Mouse (Mus musculus) liver, embryonic 14.5 days (tissue): ENCODE data around the gene Fcgrt. TPM values are rescaled to one million over a fixed set of nuclear protein-coding genes. Genes with fewer than 3 reads are reported as not detected.

Experiments used
- ATAC-seq: fragments of 200-750 bp; cut with Nextera tagmentation; 2 replicates; pipeline ENCODE4 v1.8.0; 2017; ENCODE audit warnings: moderate number of reproducible peaks, mild to moderate bottlenecking, moderate library complexity; ENCODE audit not compliant: insufficient read depth
- DNase-seq, 3 experiments: peaks; one replicate each; pipeline ENCODE4 v3.0.0-alpha.2; 2012 to 2013; ENCODE audit warnings: low read depth in 3 of 3, low spot score in 3 of 3
- H3K27ac ChIP-seq: fragments of 300-500 bp; sonication (generic); 2 replicates; pipeline ENCODE4 v1.5.1; 2014; ENCODE audit warnings: moderate library complexity, mild to moderate bottlenecking, control low read depth, inconsistent platforms
- H3K27me3 ChIP-seq: fragments of 300-500 bp; sonication (generic); 2 replicates; pipeline ENCODE4 v1.6.1; 2014; ENCODE audit warnings: mild to moderate bottlenecking, low read length, moderate library complexity; ENCODE audit not compliant: control insufficient read depth, insufficient read depth
- H3K36me3 ChIP-seq: fragments of 300-500 bp; sonication (generic); replicated peaks from 2 replicates; pipeline ENCODE4 v1.6.1; 2014; ENCODE audit warnings: low read depth; ENCODE audit not compliant: control insufficient read depth, insufficient read depth
- H3K4me1 ChIP-seq, 2 experiments: fragments of 200-500 bp in 1 of 2; fragments of 300-500 bp in 1 of 2; sonication (generic) in 1 of 2; replicated peaks; 2 replicates each; pipeline ENCODE4 v1.6.1; 2012 to 2014; ENCODE audit warnings: antibody characterized with exemption in 1 of 2, inconsistent platforms in 1 of 2, low read length in 1 of 2; ENCODE audit not compliant: control insufficient read depth in 2 of 2, insufficient read depth in 2 of 2
- H3K4me2 ChIP-seq: fragments of 300-500 bp; sonication (generic); 2 replicates; pipeline ENCODE4 v1.6.1; 2014; ENCODE audit warnings: low read depth, mild to moderate bottlenecking, control low read depth, moderate library complexity
- H3K4me3 ChIP-seq, 2 experiments: fragments of 200-500 bp in 1 of 2; fragments of 300-500 bp in 1 of 2; sonication (generic) in 1 of 2; 2 replicates each; pipeline ENCODE4 v1.5.1; 2012 to 2014; ENCODE audit warnings: low read depth in 2 of 2, low read length in 2 of 2, mild to moderate bottlenecking in 2 of 2, control low read depth in 1 of 2, inconsistent platforms in 1 of 2, moderate library complexity in 1 of 2; ENCODE audit not compliant: insufficient read depth in 1 of 2
- H3K9ac ChIP-seq: fragments of 300-500 bp; sonication (generic); replicated peaks from 2 replicates; pipeline ENCODE4 v1.6.1; 2014; ENCODE audit warnings: mild to moderate bottlenecking, control low read depth, moderate library complexity
- H3K9me3 ChIP-seq: fragments of 300-500 bp; sonication (generic); 2 replicates; pipeline ENCODE4 v1.6.1; 2016; ENCODE audit warnings: low read length, mixed read lengths; ENCODE audit not compliant: control insufficient read depth
- CTCF ChIP-seq: IDR thresholded peaks from 2 replicates; pipeline ENCODE4 v1.5.1; 2016; ENCODE audit warnings: antibody characterized with exemption, low read depth, control low read depth
- EP300 ChIP-seq: IDR thresholded peaks from 2 replicates; pipeline ENCODE4 v1.6.1; 2016; ENCODE audit warnings: antibody characterized with exemption, low read depth
- WGBS: fragments of 180-500 bp; shearing (Covaris S2); extraction: QIAGEN DNeasy Blood & Tissue Kit; methylation state at CpG from one replicate; pipeline ENCODE4 v1.1.7; 2014; ENCODE audit not compliant: insufficient replicate concordance; 5-methylcytosine and 5-hydroxymethylcytosine counted together
- polyA plus RNA-seq, 2 experiments: library from polyadenylated mRNA; depleted of rRNA in 1 of 2; stranded (reverse) in 1 of 2; unstranded in 1 of 2; fragments of >200 nt; fragmentation: Nextera tagmentation in 1 of 2; extraction: Ambion mirVana in 1 of 2; gene quantifications; 2 replicates each; pipeline versions ENCODE4 v1.2.1 to v1.2.3; 2012 to 2014

Fcgrt gene
- polyA plus RNA-seq, 2 experiments, result 14.9 to 35.5 TPM

GRCm38 (mm10) chr7:45048923-45049657 lies 54.6 kb downstream of the Fcgrt start:
- 82% methylated on average over 23 of the region's 23 CpGs for WGBS
- no peak for ATAC-seq
- Histone ChIP-seq H3K9ac (no peak overlapping the region), H3K9me3 (no peaks in the 10 kb centered on the region), H3K36me3 (peaks cover 16% of the 10 kb centered on the region), H3K27ac (no peak overlapping the region), H3K4me1 (peaks cover 9 to 14% of the 10 kb centered on the region in 2 experiments), H3K4me3 (no peak overlapping the region), H3K27me3 (no peaks in the 10 kb centered on the region), H3K4me2 (no peak overlapping the region)
- DNase-seq, result no peak
- no peak for TF ChIP-seq CTCF
- TF ChIP-seq EP300, result no peak

DNA sequence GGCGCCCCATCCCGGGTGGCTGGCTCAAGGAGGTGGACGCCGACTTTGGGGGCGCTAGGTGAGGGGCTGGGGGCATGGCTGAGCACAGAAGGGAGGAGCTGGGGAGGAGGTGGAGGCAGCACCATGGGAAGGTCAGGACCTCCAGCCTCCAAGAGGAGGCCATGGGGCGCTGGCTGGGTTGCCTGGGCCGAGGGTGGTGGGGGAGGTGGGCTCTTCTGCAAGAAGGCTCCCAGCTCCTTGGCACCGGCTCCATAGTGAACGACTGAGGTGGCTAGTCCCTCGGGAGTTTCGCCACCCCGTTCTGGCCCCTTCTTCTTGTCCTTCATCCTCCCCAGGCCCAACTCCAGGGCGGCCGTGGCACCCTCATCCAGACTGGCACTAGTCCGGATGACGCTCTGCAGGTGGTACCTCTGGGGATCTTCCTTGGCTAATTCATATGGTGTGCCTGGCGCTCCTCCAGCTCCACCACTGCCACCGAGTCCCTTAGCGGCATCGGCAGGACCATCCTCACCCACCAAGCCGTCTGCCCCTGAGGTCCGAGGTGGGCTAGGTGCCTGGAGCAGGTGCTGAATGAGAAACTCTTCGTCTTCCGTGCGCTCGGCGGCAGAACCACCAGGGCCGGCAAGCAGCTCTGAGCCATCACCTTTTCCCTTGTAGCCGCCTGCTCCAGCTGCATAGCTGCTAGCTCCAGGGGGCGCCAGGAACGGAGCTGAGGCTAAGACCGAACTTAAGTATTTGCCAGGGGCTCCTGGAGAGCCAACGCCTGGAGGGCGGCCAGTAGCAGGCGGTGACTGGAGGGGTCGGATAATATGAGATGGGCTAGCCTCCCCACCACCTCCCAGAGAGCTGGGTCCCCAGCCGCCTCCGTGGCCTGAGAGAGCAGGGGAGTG lies 55.4 kb downstream of the Fcgrt start:
- Histone ChIP-seq H3K4me1 (peaks cover 9 to 14% of the 10 kb centered on the region in 2 experiments), H3K4me2 (no peak overlapping the region), H3K9me3 (no peaks in the 10 kb centered on the region), H3K4me3 (no peak overlapping the region), H3K36me3 (peaks cover 16% of the 10 kb centered on the region), H3K9ac (no peak overlapping the region), H3K27me3 (no peaks in the 10 kb centered on the region), H3K27ac (no peak overlapping the region)
- WGBS, result 89% methylated on average over 38 of the region's 38 CpGs
- 0 out of 2 replicates have a peak, but pooled peaks have one; percentile 8 for TF ChIP-seq CTCF
- no peak for TF ChIP-seq EP300
- no peak for DNase-seq
- ATAC-seq, result no peak

GRCm38 (mm10) chr7:45047491-45047890 lies 56.2 kb downstream of the Fcgrt start:
- H3K4me3 ChIP-seq, result no peak overlapping the region
- peaks cover 9 to 14% of the 10 kb centered on the region in 2 experiments for H3K4me1 ChIP-seq
- H3K9me3 ChIP-seq, result no peaks in the 10 kb centered on the region
- ATAC-seq (no peak), DNase-seq (no peak)
- H3K27ac ChIP-seq, result no peak overlapping the region
- H3K9ac ChIP-seq, result no peak overlapping the region
- H3K36me3 ChIP-seq, result peaks cover 19% of the 10 kb centered on the region
- no peak overlapping the region for H3K4me2 ChIP-seq
- no peaks in the 10 kb centered on the region for H3K27me3 ChIP-seq
- WGBS, result 92% methylated on average over 14 of the region's 14 CpGs
- TF ChIP-seq EP300 (no peak), CTCF (no peak)

- DNase-seq (no peak), ATAC-seq (no peak)
- H3K27ac ChIP-seq, result no peak overlapping the region
- TF ChIP-seq CTCF, result no peak
- TF ChIP-seq EP300, result no peak
- peaks cover 25% of the 10 kb centered on the region for H3K36me3 ChIP-seq
- 88% methylated on average over 26 of the region's 26 CpGs for WGBS
- peaks cover 8 to 11% of the 10 kb centered on the region in 2 experiments for H3K4me1 ChIP-seq
- H3K9me3 ChIP-seq, result no peaks in the 10 kb centered on the region
- H3K9ac ChIP-seq, result no peak overlapping the region
- no peak overlapping the region for H3K4me2 ChIP-seq
- H3K4me3 ChIP-seq, result no peak overlapping the region
- H3K27me3 ChIP-seq, result no peaks in the 10 kb centered on the region
These were observed 56.7 kb downstream of the Fcgrt start for GRCm38 (mm10) chr7:45046853-45047350.

- Histone ChIP-seq H3K4me3 (no peak overlapping the region), H3K4me1 (peaks cover 0 to under 1% of the 10 kb centered on the region in 2 experiments; a peak in 1 of 4 replicates), H3K27me3 (no peaks in the 10 kb centered on the region), H3K9ac (no peak overlapping the region), H3K27ac (no peak overlapping the region), H3K4me2 (no peak overlapping the region), H3K36me3 (peaks cover 29% of the 10 kb centered on the region), H3K9me3 (no peaks in the 10 kb centered on the region)
- 86% methylated on average over 22 of the region's 22 CpGs for WGBS
- no peak for TF ChIP-seq EP300
- TF ChIP-seq CTCF, result no peak
- no peak for DNase-seq
- ATAC-seq, result no peak
These were observed 57.9 kb downstream of the Fcgrt start for GRCm38 (mm10) chr7:45045741-45046140.
